Mouse (Mus musculus): ENCODE measurements around the gene Krt35. TPM values are rescaled to one million over a fixed set of nuclear protein-coding genes. Genes with fewer than 3 reads are reported as not detected.

The Krt35 gene
- total RNA-seq, 1 experiment = not detected

DNA sequence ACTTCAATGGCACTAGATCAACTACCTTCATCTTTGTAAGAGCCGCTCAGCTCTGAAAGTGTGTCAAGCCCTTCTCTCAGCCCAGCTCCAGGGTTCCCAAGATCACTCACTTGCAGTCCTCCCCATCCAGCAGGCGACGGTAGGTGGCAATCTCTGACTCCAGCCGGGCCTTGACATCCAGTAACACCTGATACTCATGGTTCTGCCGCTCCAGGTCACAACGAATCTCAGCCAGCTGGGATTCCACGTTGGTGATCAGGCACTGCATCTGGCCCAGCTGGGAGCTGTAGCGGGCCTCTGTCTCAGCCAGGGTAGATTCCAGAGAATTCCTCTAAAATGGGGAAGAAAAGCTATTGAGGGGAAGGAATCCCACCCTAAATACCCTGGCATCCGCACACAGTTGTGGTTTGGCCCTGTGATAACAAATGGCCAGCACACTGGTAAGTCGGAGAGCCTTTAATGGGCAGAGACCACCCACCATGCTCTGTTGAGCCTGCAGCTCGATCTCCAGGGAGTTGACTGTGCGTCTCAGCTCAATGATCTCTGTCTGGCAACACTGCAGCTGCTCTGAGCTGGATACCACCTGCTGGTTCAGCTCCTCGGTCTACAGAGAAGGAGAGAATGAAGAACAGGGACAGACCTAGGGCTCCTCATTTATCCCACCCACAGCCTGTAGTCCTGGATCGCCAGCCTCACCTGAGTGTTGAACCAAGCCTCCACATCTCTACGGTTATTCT lies 6.8 kb upstream of the Krt35 start:
- no peak overlapping the region for H3K27ac ChIP-seq (ENCODE audit: insufficient read depth, low read depth, low read length, poor library complexity, severe bottlenecking)
- no peak overlapping the region for H3K4me3 ChIP-seq (ENCODE audit: insufficient read depth in 1 of 2, low read depth in 1 of 2, low read length in 2 of 2, poor library complexity in 1 of 2, severe bottlenecking in 1 of 2)
- no peaks in the 10 kb centered on the region for H3K4me1 ChIP-seq (ENCODE audit: control insufficient read depth in 2 of 2, insufficient read depth in 2 of 2, low read length in 2 of 2, poor library complexity in 1 of 2)
- in situ Hi-C loops (cut with MboI; ENCODE audit: low sequenced_read_pairs in 2 of 2, unreplicated experiment in 2 of 2) = no loop called here
- no peak overlapping the region for H3K9ac ChIP-seq (ENCODE audit: insufficient read depth, low read depth, low read length, poor library complexity, severe bottlenecking)
- H3K9me3 ChIP-seq (ENCODE audit: control insufficient read depth, insufficient read depth, low read depth, low read length) = no peaks in the 10 kb centered on the region
- no peak for TF ChIP-seq HCFC1 (IDR thresholded peaks at IDR 0.05; ENCODE audit: borderline replicate concordance, insufficient read depth, low read length)
- no peak for TF ChIP-seq ZC3H11A (IDR thresholded peaks at IDR 0.05; ENCODE audit: borderline replicate concordance, low read depth, low read length)
- TF ChIP-seq ZNF384 (IDR thresholded peaks at IDR 0.05; ENCODE audit: low read depth, low read length) = no peak
- TF ChIP-seq CHD2 (IDR thresholded peaks at IDR 0.05; ENCODE audit: low read depth, low read length) = no peak
- no peak for TF ChIP-seq MAFK (IDR thresholded peaks at IDR 0.05; ENCODE audit: insufficient read depth, low read depth, low read length)
- DNase-seq (ENCODE audit: low read depth, low spot score) = no peak
- H3K36me3 ChIP-seq (ENCODE audit: control insufficient read depth, insufficient read depth, low read length, poor library complexity, severe bottlenecking) = no peaks in the 10 kb centered on the region

- H3K4me1 ChIP-seq (ENCODE audit: control insufficient read depth in 2 of 2, insufficient read depth in 2 of 2, low read length in 2 of 2, poor library complexity in 1 of 2) = no peaks in the 10 kb centered on the region
- H3K36me3 ChIP-seq (ENCODE audit: control insufficient read depth, insufficient read depth, low read length, poor library complexity, severe bottlenecking) = no peaks in the 10 kb centered on the region
- in situ Hi-C loops (cut with MboI; ENCODE audit: low sequenced_read_pairs in 2 of 2, unreplicated experiment in 2 of 2) = no loop called here
- no peak overlapping the region for H3K4me3 ChIP-seq (ENCODE audit: insufficient read depth in 1 of 2, low read depth in 1 of 2, low read length in 2 of 2, poor library complexity in 1 of 2, severe bottlenecking in 1 of 2)
- TF ChIP-seq CHD2 (IDR thresholded peaks at IDR 0.05; ENCODE audit: low read depth, low read length) (no peak), ZC3H11A (IDR thresholded peaks at IDR 0.05; ENCODE audit: borderline replicate concordance, low read depth, low read length) (no peak)
- H3K27ac ChIP-seq (ENCODE audit: insufficient read depth, low read depth, low read length, poor library complexity, severe bottlenecking) = no peak overlapping the region
- DNase-seq (ENCODE audit: low read depth, low spot score) = no peak
- H3K9ac ChIP-seq (ENCODE audit: insufficient read depth, low read depth, low read length, poor library complexity, severe bottlenecking) = no peak overlapping the region
- H3K9me3 ChIP-seq (ENCODE audit: control insufficient read depth, insufficient read depth, low read depth, low read length) = no peaks in the 10 kb centered on the region
Measured at GRCm38 (mm10) chr11:100100391-100100790, 4.3 kb upstream of the Krt35 start.

GRCm38 (mm10) chr11:100097819-100098218 lies 1.8 kb upstream of the Krt35 start:
- Histone ChIP-seq H3K9me3 (ENCODE audit: control insufficient read depth, insufficient read depth, low read depth, low read length) (no peaks in the 10 kb centered on the region), H3K4me3 (ENCODE audit: insufficient read depth in 1 of 2, low read depth in 1 of 2, low read length in 2 of 2, poor library complexity in 1 of 2, severe bottlenecking in 1 of 2) (no peak overlapping the region), H3K4me1 (ENCODE audit: control insufficient read depth in 2 of 2, insufficient read depth in 2 of 2, low read length in 2 of 2, poor library complexity in 1 of 2) (no peaks in the 10 kb centered on the region), H3K36me3 (ENCODE audit: control insufficient read depth, insufficient read depth, low read length, poor library complexity, severe bottlenecking) (no peaks in the 10 kb centered on the region), H3K27ac (ENCODE audit: insufficient read depth, low read depth, low read length, poor library complexity, severe bottlenecking) (no peak overlapping the region), H3K9ac (ENCODE audit: insufficient read depth, low read depth, low read length, poor library complexity, severe bottlenecking) (no peak overlapping the region)
- DNase-seq (ENCODE audit: low read depth, low spot score) = no peak
- TF ChIP-seq ZC3H11A (IDR thresholded peaks at IDR 0.05; ENCODE audit: borderline replicate concordance, low read depth, low read length) (no peak), HCFC1 (IDR thresholded peaks at IDR 0.05; ENCODE audit: borderline replicate concordance, insufficient read depth, low read length) (no peak), ZNF384 (IDR thresholded peaks at IDR 0.05; ENCODE audit: low read depth, low read length) (no peak), MAFK (IDR thresholded peaks at IDR 0.05; ENCODE audit: insufficient read depth, low read depth, low read length) (no peak), CHD2 (IDR thresholded peaks at IDR 0.05; ENCODE audit: low read depth, low read length) (no peak)
- in situ Hi-C loops (cut with MboI; ENCODE audit: low sequenced_read_pairs in 2 of 2, unreplicated experiment in 2 of 2) = no loop called here

GRCm38 (mm10) chr11:100088378-100089025 lies 7.5 kb downstream of the Krt35 start:
- Histone ChIP-seq H3K4me3 (ENCODE audit: insufficient read depth in 1 of 2, low read depth in 1 of 2, low read length in 2 of 2, poor library complexity in 1 of 2, severe bottlenecking in 1 of 2) (no peak overlapping the region), H3K9ac (ENCODE audit: insufficient read depth, low read depth, low read length, poor library complexity, severe bottlenecking) (no peak overlapping the region), H3K27ac (ENCODE audit: insufficient read depth, low read depth, low read length, poor library complexity, severe bottlenecking) (no peak overlapping the region), H3K36me3 (ENCODE audit: control insufficient read depth, insufficient read depth, low read length, poor library complexity, severe bottlenecking) (no peaks in the 10 kb centered on the region), H3K4me1 (ENCODE audit: control insufficient read depth in 2 of 2, insufficient read depth in 2 of 2, low read length in 2 of 2, poor library complexity in 1 of 2) (no peaks in the 10 kb centered on the region), H3K9me3 (ENCODE audit: control insufficient read depth, insufficient read depth, low read depth, low read length) (no peaks in the 10 kb centered on the region)
- DNase-seq (ENCODE audit: low read depth, low spot score) = no peak
- in situ Hi-C loops (cut with MboI; ENCODE audit: low sequenced_read_pairs in 2 of 2, unreplicated experiment in 2 of 2) = no loop called here
- TF ChIP-seq CHD2 (IDR thresholded peaks at IDR 0.05; ENCODE audit: low read depth, low read length) = no peak

GRCm38 (mm10) chr11:100087861-100088260 lies 8.2 kb downstream of the Krt35 start, which contains the start of gene Krt32:
TSS of gene Krt32 (minus strand) at chr11:100088226.
- Histone ChIP-seq H3K27ac (ENCODE audit: insufficient read depth, low read depth, low read length, poor library complexity, severe bottlenecking) (no peak within 1 kb of the TSS), H3K4me1 (ENCODE audit: control insufficient read depth in 2 of 2, insufficient read depth in 2 of 2, low read length in 2 of 2, poor library complexity in 1 of 2) (no peaks in the 10 kb centered on the region), H3K9me3 (ENCODE audit: control insufficient read depth, insufficient read depth, low read depth, low read length) (no peaks in the 10 kb centered on the region), H3K9ac (ENCODE audit: insufficient read depth, low read depth, low read length, poor library complexity, severe bottlenecking) (no peak within 1 kb of the TSS), H3K4me3 (ENCODE audit: insufficient read depth in 1 of 2, low read depth in 1 of 2, low read length in 2 of 2, poor library complexity in 1 of 2, severe bottlenecking in 1 of 2) (no peak within 1 kb of the TSS), H3K36me3 (ENCODE audit: control insufficient read depth, insufficient read depth, low read length, poor library complexity, severe bottlenecking) (no peaks in the 10 kb centered on the region)
- in situ Hi-C loops (cut with MboI; ENCODE audit: low sequenced_read_pairs in 2 of 2, unreplicated experiment in 2 of 2) = no loop called here
- DNase-seq (ENCODE audit: low read depth, low spot score) = no peak
- no peak for TF ChIP-seq ZC3H11A (IDR thresholded peaks at IDR 0.05; ENCODE audit: borderline replicate concordance, low read depth, low read length)
- TF ChIP-seq CHD2 (IDR thresholded peaks at IDR 0.05; ENCODE audit: low read depth, low read length) = no peak
- TF ChIP-seq HCFC1 (IDR thresholded peaks at IDR 0.05; ENCODE audit: borderline replicate concordance, insufficient read depth, low read length) = no peak
- TF ChIP-seq ZNF384 (IDR thresholded peaks at IDR 0.05; ENCODE audit: low read depth, low read length) = no peak
- TF ChIP-seq MAFK (IDR thresholded peaks at IDR 0.05; ENCODE audit: insufficient read depth, low read depth, low read length) = no peak

Measured in ES-E14 (cell line).